Mouse (Mus musculus) ovary, adult 18-20 months (tissue): ENCODE data around the gene Fxr1.
"Not testable (repeated sequence)": the region's sequence is repeated elsewhere in the genome, so short reads cannot be mapped to it uniquely, and the experiment has no call there.

Source experiments
- DNase-seq: peaks from one replicate; pipeline ENCODE4 v3.0.0; 2022; ENCODE audit warnings: low spot score, mixed read lengths

Gene Fxr1

DNA sequence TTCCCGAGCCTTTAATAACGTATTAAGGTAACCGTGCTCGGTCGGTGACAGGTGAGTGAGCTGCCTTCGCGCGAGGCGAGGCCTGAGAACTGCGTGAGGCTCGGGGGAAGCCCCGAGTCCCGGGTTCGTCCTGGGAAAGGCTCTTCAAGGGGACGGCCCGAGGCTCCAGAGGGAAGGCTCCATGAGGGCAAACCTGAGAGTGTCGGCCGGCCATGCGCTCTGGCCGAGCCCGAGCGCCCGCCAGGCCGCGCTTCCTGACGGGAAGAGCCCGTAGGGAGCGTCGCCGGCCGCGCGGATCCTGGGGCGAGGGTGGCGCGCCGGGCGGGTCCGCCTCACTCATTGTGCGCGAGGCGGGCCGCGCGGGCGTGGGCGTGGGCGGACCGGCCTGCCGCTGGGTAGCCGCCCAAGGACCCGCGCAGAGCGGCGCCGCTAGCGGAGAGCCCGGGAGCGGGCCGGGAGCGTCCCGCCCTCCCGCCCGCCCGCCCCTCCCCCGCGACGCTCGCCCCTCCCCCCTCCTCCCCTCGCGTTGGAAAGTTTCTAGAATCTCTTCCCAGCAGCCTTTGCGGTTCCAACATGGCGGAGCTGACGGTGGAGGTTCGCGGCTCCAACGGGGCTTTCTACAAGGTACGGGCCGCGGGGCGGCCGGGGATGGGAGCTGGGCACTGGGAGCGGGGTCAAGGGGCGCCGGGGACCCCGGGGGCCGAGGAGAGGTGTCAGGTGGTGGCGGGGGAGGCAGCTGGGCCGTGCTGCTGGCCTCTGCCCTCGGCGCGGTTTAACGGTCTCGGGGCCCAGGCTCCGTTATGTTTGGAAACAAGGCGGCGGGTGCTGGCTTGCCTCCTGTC lies at the start of gene Fxr1:
Gene Fxr1 (plus strand): TSS at position 404 of the 842 bp plus-strand sequence.
- DNase-seq: peak; percentile 89

DNA sequence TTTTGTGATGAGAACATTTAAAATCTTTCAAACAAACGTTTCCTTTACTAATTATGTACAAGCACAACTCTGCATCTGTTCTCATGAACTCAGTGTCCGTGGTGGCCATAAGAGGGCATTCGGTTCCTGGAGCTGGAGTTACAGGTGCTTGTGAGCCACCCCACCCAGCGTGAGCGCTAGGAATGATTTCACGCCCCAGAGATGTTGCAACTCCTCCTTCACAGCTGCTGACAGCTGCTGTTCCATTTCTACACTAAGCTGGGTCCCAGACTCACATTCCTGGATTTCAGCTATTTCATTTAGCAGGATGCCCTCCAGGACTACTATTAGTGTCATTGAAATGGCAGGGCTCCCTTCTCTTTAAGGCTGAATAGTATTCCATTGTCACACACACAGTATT lies 40.3 kb upstream of the Fxr1 start:
- DNase-seq: no peak

DNA sequence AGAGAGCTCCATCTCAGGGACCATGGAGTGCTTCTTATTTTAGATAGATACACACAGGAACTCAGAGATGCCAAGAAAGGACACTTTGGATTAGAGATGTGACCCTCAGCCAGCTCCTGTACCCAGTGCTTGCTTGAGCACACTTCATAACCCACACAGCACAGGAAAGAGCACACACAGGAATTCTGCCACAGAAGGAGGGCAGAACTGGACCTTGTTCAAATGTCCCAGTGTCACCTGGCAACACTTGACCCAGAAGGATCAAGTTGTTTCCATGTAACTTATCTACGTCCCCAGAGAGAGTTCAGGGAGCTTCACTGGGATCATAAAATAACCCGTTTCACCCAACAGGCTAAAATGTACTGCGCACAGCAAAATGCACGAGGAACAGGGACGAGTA lies 37.0 kb upstream of the Fxr1 start:
- DNase-seq: no peak

DNA sequence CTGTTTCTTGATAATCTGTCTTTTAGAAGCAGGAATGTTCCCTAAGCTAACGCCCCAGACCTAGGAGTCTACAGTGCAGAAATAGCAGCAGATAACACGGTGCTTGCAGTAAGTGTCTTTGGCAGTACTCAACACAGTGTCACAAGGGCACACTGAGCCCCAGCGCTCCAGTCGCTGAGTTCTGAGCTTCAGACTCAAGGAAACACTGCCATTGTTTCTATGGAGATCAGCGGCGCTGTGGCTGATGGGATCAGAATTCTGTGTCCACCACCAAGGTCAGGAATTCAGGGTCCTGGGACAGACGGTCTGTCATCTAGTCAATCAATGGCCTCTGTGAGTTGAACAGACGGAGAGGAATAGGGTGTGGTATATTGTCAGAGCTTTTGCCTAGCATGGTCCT lies 30.4 kb upstream of the Fxr1 start:
- no peak for DNase-seq

DNA sequence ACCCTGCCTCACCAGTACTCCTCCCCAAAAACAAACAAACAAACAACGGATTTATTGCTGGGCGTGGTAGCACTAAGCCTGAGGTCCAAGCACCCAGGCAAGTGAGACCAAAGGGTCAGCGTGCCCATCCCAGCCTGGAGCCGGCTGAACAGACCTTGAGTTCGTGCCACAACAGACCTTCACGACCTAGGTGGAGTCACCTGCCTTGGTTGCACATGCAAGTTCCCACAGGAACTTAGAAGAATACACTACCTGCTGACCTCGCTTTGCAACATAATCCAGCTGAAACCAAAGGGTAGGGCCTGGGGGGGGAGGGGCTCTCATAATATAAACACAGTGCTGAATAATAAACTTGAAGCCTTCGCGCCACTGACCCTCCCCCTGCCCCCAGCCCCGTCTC lies 29.3 kb upstream of the Fxr1 start:
- no peak for DNase-seq

DNA sequence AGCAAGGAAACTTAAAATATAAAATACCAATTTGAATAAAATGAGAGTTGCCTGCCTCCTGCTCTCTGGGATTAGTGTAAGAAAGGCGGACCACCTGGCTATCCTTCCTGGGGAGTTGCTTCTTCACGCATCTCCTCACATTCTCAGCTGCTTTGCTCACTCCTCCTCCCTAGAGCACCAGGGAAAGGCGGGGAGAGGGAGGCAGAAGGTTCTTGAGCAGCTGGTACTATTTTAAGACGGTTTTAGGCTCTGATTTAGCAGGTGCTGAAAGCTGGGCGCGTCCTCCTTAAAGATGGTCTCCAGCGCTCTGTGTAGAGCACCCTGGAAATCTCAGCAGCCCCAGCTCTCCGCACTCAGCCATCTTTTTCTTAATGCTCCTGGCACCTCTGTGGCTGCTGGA lies 28.8 kb upstream of the Fxr1 start:
- no peak for DNase-seq

DNA sequence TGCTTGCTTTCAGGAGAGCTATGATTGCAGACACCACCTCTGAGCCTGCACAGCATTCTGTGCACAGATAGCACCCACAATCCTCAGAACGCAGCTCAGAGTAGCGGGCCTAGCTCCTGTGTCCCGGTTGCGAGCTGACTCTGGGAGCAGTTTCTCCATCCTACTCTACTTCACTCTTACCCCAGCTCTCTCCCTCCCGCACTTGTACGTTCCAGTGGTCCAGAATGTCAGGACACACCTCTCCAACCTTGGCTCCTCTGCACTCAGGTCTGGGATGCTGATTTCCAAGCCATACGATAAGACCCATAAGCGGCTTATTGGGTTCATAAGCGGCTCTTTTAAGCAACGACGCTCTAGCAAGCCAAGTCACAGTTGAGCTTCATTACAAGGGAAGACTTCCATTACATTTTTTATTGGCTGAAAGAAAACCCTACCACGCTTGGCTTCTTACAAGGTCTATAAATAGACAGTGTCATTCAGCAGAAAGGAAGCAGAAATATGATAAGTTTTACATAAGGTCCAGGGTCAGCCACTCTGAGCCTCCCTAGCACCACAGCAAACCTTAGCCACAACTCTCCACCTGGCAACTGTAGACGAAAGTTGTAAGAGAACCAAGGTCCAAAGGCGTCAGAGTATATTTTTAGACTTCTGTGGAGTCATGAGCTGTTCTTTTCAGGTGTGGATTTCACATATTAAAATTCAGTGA lies 26.2 kb upstream of the Fxr1 start:
- DNase-seq: no peak

DNA sequence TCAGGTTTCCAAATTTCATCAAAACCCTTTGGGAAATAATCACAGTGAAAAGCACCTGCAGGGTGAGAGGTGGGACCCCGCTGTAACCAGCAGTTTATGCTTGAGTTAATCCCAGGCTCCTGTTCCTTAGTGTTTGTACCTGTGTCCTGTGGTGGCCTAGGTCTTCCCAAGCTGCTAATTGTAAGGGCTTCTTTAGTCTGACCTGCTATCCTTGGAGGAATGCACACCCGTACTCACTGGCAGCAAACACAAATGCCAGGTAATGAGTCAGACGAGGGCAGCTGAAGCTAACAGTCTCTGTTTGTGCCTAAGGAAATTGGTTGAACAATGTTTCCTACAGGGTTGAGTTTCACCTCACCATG lies 25.6 kb upstream of the Fxr1 start:
- DNase-seq: no peak

DNA sequence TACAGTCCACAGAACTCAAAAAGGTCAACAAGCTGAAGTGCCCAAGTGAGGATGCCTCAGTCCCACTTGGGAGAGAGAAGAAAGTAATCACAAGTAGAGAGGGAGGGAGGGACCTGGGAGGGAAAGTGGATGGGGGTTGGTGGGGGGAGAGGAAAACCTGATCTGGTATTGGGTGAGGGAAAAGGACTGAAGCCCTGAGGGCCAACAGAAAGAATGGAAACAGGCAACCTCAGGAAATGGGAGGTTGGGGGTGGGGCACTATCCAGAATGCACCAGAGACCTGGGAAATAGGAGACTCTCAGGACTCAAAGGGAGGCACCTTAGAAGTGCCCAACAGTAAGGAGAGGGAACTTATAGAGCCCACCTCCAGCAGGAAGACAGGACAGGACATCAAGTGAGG lies 18.1 kb upstream of the Fxr1 start:
- DNase-seq: not testable (repeated sequence)

DNA sequence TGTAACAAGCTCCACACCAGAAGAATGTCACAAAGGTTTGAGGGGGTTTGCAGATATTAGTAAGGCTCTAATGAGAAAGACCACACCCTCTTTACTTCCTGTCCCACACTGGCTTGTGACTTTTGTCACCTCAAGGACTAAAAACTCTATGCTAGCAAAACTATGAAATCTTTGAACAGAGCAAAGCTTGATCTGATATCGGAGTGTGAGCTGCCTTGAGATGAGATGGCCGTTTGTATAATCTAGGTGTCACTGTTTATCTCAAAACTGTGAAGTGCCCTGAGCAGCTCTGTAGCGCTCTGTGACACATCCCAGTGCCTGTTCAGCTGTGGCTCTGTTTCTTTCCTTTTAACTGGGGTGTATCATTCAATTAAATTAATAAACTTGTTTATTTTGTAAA lies 15.9 kb upstream of the Fxr1 start:
- DNase-seq: no peak

DNA sequence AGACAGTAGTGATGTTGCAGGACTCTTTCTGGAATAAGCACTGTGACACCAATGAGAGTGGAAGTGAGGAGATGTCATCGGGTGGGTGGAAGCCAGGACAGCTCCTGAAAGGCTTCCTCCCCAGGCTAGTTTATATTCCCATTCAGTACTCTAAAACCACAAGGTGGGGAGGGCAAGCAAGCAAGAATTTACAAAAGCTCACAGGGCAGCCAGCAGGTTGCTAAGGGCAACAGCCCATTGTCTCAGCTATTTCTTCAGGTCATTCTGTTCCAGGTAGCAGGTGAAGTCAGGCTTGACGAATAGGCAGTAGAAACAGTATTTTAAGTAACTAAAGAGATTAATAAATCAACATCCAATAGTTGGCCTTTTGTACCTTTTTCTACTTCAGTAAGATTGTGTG lies 13.4 kb upstream of the Fxr1 start:
- peak; percentile 29 for DNase-seq

DNA sequence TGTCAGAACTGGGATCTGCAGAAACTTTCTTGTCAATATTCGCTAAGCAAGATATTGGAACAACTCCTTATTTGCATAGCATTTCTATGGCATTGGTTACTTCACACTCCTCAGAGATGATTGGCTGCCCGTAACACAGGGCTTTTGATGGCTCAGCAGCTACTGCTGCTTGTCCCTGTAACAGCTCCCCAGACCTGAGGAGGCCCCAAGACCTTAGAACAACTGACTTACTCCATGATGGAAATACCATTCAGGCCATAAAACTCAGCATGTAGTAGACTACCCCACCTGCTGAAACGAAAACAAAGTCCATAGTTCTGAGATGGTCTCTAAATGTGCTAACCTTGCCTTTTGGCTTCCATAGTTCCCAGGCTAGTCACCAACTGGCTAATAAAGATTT lies 12.9 kb upstream of the Fxr1 start:
- no peak for DNase-seq

DNA sequence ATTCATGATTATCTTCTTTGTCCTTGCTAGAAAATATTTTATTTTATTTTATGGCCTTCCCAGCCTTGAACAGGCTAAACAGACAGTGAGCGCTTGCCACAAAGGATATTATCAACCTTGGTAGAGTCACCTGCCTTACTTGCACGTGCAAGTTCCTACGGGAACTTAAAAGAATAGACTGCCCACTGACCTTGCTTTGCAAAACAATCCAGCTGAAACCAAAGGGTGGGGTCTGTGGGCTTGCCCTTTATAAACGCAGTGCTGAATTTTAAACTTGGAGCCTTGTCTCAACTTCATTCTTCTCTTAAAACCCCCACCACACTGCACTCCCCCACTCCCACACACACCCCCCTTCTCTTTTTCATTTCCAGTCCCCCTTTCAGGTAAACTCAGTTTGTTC lies 12.1 kb upstream of the Fxr1 start:
- DNase-seq: no peak

DNA sequence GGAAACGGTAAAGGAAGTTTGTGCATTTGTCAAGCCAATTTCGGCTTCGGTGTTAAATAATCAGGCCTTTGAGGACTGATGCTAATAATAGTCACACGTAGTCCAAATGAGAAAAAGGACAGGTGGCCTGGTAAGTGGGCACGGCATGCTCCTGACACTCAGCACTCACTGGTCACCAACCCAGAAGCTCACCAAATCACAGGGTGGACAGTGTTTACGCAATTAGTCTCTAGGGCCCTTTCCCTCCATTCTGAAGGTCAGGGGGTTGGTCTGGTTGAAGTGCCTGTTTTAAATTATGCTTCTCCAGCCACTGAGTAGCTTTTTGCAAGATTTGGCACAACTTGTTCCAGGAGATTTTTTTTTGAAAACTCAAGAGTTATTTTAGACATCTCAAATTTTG lies 11.6 kb upstream of the Fxr1 start:
- DNase-seq: peak; percentile 15

DNA sequence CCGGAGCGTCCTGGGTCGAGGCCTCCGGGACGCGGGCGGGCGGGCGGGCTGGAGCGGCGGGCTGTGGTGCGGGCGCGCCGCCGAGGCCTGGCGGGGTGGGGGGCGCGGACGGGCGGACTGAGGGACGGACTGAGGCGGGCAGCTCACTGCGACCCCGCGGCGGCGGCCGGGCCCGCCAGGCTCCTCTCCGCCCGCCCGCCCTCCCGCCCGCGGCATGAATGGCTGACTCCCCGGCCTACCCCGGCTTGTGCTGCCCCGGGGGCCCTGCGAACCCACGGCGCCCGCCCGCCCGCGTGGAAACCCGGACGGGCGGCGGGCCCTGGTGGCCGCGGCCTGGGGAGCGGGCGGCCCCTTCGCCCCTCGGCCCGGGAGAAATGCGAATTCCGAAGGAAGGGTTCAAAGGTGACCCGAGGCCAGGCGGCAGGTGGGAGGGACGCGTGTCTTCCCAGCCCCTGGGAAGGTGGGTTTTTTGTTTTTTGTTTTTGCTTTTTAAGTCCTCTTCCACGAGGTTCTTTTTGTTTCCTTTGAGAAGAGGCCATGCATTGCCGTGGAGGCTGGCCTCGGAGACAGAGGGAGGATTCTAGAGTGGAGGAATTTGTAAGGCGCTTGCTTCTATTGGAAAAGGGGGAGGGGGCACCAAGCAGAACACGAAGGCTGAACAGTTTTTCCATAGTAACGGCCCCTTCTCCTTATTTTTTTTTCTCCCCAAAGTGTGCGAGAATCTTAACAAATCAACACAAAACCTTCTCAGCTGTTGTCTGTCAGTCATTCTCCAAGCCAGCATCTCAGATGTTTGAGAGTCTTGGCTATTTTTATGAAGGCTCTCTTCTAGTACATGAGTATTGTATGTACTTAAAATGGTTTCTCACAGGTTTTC lies 877 bp downstream of the Fxr1 start:
- no peak for DNase-seq

DNA sequence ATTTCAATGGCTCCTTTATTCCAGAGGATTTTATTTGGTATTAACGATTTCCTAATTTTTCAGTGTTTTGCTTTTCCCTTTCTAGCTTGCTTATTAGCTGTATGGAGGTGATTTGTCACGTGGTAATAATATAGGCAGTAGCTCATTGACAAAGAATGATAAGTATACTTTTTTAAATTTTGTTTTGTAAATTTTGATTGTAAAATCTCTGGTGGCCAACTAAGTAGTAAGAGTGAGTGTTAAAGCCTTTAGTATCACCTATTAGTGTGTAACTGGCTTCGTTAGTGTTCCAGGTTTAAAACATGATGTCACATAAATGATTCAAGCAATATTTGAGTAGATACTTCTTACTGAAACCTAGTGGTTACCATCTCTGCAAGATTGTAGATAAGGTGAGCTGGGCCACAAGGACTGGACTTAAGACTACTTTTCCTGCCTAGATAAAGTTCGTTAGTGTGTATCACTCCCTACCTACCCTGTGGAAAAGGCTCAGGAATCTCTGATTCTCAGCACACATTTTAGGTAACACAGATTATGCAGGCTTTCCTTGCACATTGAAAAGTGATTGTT lies 1.6 kb downstream of the Fxr1 start:
- no peak for DNase-seq

DNA sequence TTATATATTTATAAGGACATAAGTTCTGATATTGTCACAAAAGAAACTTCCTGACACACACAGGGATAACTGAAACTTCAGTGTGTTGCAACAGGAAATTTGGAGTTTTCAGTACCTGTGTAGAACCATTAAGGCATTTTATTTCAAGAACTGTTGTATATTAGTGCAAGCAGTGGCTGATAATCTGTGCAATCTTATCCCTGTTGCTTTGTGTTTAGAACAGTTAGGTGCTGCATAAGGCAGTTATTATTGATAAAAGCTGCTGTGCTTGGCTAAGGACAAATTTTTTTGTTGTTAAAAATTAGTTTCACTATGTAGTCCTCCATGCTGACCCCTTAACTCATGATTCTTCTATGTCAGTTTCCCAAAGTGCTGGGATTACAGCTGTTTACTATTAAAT lies 9.2 kb downstream of the Fxr1 start:
- no peak for DNase-seq

DNA sequence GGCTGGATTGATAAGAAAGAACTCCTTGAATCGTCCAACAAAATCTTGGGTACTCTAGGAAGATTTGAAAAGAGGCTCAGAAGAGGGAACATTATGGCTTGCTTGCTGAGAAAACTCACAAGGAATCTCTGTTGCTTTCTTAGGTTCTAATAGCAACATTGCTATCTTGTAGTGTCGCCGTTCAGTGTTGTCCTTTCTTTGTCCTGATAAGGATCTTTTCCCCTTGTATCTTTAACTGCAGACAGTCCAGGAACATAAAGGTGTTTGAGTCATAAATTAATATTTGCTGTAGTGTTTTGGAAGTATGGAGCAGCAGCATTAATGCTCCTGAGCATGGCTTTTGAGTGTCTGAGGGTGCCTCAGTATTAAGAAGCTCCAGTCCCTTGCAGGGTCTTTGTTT lies 10.9 kb downstream of the Fxr1 start:
- no peak for DNase-seq

DNA sequence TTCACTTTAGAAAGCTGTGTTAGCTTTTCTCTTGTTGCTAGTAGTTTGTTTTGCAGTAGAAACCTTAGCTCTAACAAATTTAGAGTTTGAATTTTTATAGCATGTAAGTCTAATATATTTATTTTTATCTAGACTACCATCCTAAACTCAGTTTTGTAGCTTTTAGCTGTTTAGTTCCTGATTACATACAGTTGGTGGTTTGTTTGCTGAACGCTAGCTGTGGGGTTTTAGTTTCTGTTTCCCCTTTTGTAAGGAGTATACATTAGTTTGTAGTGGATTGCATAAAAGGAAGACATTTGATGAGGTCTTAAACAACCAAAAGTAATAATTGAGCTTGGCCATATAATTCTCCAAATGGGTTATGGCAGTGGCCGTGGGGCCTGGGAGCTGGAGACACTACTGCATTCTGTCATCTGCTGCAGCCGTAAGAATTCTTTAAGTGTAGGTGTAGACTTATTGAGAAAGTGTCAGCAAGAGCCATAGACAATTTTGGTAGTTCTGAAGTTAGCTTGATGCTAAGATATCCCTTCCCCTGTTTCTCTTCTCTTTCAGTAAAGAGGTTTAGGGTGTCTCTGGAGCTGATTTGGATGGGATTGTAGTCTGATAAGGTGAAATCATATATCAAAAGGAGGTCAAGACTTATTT lies 14.1 kb downstream of the Fxr1 start:
- DNase-seq: no peak

DNA sequence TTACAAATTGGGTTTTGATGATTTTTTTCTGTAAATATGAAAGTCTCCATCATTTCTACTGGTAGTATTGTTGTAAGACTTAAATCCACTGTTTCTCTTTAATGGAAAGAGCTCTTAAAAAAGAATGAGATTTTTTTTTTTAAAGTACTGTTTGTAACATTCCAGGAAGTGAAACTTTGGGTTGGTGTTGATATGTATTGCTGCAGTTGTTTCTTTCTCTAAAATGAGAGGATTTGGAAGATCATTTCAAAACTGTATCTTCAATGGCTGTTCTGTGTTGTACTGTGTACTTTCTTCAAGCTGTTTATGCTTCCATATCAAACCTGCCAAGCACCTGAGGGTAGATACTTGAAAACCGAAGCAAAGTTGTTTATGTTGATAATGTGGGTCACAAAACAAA lies 15.1 kb downstream of the Fxr1 start:
- DNase-seq: no peak

DNA sequence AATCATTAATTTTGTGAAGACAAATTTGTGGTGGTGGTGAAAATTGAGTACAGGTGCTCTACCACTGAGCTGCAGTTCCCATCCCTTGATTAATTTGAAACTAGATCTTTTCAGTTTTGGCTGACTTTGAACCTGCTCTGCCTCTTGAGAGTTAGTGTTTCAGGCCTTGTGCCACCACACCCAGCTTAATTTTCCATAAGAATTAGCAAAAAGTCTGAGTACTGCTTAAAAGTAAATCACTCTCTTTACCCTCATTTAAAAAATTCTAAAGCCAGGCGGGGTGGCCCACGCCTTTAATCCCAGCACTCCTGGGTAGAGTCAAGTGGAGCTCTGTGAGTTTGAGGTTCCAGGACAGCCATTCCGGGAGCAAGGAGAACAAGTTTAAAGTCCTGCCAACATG lies 16.0 kb downstream of the Fxr1 start:
- DNase-seq: no peak

DNA sequence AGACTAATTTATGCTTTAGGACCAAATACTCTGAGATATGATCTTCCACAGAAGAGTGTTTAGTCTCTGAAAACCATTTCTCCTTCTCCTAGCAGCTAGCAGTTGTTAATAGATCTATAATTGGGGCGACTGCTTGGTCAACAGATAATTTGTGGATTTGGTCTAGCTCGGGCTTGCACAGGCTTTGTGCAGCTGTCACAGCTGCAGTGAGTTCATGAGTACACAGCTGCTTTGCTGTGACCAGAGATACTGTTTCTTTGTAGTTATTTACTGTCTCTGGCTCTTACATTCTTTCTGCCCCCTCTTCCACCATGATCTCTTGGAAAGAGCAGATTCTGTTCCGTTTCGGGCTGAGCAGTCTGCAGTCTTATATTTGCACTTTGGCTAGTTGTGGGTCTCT lies 22.2 kb downstream of the Fxr1 start:
- no peak for DNase-seq
